Mouse (Mus musculus) small intestine, adult 2 months (tissue): ENCODE results near the gene Gm37240.

Experiments used
- CTCF ChIP-seq: fragments of 200-500 bp; IDR thresholded peaks from 2 replicates; pipeline ENCODE4 v1.5.1; 2012; ENCODE audit warnings: low read depth, mild to moderate bottlenecking, control low read depth, inconsistent platforms, low read length, moderate library complexity, mixed read lengths; ENCODE audit not compliant: insufficient replicate concordance, insufficient read length; ENCODE audit errors: extremely low read depth
- POLR2A ChIP-seq: fragments of 200-500 bp; IDR thresholded peaks from 2 replicates; pipeline ENCODE4 v1.6.1; 2012; ENCODE audit warnings: low read depth, mild to moderate bottlenecking, control low read depth, inconsistent platforms, low read length, moderate library complexity

DNA sequence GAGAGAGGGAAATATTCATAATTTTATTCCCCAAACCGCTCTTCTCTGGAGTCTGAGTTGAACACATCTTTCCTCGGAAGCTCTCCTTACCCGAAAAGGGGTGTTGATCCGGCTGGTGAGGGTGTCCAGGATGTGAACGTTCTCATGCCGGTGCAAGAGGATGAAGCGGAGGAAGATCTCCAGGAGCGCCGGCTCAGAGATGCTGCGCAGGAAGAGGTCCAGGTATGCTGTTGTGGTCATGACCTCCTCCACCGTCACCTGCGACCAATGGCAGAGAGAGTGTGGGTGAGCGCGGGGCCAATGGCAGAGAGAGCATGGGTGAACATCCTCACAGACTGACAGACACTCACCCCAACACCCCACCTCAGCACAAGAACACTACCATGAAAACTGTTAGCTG, 199.0 kb downstream of the Gm37240 start:
- TF ChIP-seq CTCF (no peak), POLR2A (no peak)
